Mouse (Mus musculus) induced T-regulatory cell, adult 2 months (primary cell): ENCODE data around the gene St14.
"Not testable (repeated sequence)": the region's sequence is repeated elsewhere in the genome, so short reads cannot be mapped to it uniquely, and the experiment has no call there.

ENCODE experiments used
- DNase-seq: peaks from one replicate; pipeline ENCODE4 v3.0.0-alpha.2; 2012; ENCODE audit warnings: low read depth

The St14 gene

DNA sequence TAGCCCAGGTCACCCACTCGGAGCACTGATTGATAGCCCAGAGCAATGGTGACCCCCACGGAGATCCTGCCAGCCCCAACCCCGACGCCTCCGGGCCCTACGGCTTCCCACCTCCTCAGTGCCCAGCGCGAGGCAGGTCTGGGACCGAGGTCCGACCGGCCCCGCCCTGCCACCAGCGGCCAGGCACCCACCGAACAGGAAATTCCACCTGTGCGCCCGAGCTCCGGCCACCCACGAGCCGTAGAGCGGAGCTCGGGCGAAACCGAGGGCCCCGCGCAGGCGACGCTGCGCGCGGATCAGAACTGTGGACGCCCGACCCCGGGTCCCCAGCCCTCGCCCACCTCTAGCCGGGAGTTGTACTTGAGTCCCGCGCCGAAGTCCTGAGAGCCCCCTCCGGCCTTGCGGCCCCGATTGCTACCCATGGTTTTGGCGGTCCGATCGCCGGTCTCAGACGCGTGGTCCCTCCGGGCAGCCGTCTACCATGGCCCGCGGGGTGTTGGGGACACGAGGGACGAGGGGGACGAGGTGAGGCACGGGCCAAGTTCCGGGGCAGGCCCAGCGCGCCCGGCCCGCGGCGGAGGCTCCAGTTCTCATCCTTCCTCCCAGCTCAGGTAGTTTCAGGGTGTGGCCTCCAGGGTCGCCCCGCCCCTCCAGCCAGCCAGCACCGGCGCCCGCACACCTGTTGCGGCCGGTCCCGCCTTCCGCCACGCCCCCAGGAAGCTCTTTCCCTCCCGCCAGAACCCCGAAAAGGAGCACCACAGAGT, at the start of gene St14:
Gene St14, minus strand, starts transcription at position 649 of the 764 bp plus-strand sequence.
- DNase-seq = peak; percentile 74

DNA sequence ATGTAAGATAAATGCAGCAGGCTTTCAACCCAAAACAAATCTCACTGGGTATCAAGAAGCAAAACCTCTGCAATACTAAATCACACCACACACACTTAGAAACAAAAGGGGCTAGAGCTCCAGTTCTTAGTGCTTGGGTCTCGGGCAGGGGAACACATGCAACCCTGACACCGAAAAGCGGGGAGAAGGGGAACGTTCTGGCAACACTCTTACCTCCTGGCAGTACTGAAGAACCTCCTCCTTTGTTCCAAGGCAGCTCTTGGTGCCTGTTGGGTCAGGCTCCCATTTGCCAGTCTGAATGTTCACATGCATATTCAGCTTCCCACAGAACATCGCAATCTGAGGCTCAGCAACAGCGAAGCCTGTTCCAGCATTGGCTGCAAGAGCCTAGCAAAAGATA, 46.0 kb upstream of the St14 start:
- DNase-seq = no peak

DNA sequence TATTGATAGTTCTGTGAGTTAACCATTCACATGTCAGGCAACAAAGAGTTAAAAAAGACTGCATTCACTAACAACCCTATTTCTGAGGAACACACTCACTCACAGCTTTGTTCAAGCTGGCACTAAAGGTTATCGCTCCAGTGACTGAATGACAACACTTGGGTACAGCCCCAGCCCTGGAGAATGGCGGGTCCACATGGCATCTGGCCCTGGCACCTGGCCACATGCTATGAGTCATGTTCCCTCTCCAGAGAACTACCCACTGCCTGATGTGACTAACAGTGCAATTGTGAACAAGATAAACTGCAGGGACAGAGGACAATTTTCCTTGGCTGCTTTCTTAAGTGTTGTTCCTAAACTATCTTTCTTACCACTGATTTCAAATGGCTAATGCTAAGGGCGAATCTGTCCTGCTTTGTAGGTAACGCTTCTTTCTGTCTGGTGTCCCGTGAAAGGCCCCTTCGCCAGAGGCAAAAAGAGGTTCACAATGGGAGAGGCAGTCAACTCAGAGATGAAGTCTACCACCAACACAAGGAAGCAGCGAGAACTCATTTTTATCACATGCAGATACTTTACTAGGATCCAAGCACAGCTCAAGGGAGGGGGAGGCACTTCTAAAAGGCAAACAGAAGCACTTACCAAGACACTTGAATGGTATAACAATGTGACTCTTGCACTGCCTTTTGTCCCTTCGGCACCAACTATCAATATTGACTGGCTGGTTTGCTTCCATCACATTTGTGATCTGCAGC, 44.9 kb upstream of the St14 start:
- no peak for DNase-seq

DNA sequence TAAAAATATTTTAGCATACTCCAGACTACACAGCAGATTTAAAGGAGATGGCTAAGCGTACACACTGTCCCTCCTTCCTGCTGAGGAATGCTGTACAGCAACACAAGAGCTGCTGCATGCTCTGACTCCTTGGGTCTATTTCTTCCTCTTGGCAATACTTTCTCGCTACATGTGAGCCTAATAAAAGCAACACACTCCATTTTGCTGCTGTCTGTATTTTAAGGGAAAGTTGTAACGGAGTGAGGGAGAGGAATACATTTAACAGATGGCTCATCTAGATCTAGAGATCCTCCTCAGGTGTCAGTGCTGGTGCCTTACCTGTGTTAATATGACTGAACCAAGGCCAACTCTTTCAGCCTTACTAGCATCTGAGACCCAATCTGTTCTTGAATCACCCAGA, 44.3 kb upstream of the St14 start:
- DNase-seq = no peak

DNA sequence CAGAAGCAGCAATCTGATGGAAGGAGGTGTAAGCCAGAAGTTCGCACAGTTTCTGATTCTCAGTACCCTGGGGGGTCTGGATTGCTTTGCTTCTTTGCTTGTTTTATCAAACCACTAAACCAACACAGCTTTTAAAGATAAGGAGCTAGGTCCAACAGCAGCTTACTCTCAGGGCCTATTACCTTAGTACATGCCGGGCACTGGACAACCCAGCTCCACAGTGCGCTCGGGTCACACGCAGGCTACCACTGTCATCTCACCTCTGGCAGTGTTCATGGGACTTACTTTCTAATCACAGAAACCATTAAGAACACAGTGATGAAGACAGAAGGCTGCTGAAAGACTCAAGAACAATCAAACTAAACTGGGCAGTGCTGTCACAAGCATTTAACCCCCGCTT, 43.7 kb upstream of the St14 start:
- DNase-seq = no peak

DNA sequence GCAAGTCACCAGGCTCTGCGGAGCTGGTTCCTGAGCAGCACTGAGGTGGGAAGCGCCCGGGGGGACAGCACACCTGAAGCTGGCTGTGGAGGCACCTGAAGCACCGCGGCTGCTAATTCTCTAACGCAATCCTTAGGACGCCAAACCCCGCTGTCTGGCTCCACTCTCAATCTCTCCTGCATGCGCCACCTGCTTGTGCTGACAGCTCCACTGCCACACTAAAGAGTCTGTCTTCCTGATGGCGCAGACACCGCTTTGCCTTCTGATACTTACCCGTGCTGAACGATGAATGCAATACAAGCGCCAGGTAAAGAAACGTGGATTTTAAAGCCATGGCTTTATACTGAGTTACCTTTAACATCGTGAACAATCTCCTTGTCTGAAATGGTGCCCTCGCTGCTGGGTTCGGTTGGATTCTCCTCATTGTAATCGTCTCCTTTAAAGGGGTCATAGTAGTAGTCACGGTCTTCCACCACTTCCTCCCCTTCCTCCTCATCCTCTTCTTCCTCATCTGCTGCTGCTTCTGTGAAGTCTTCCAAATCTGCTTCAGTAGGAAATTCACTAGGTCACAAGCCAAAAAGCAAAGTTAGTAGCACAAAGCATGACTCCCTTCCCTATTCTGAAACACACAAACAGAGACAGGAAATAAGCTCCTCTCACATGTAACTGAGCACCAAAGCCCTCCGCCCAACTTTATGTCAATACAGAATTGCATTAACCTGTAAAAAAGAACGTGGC, 36.9 kb upstream of the St14 start:
- no peak for DNase-seq

DNA sequence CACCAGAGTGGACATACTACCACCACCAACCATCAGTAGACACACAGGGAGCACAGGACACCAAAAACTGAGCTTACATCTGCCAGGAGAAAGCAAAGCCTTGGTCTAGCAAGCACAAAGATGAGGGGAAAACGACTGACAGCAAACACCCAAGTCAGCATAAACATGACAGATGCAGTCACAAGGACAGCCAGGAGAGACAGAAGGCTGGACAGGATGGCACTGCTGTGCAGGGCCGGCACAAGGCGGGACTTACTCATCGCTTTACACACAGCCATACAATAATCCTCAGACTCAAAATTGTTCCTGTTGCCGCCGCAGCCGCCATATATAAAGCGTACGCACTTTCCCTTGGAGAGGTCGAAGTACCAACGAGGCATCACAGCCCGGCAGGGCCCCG, 35.7 kb upstream of the St14 start:
- no peak for DNase-seq

DNA sequence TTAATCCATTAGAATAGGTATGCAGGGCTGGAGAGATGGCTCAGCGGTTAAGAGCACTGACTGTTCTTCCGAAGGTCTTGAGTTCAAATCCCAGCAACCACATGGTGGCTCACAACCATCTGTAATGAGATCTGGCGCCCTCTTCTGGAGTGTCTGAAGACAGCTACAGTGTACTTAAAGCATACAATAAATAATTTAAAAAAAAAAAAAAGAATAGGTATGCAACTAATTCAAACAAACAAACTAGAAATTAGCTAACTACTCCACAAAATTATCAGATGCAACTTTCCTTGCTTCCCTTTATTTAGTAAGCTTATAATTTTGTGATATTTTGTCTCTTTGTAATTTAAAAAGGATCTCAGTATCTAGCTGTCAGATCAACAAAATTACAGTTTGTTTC, 33.9 kb upstream of the St14 start:
- not testable (repeated sequence) for DNase-seq

DNA sequence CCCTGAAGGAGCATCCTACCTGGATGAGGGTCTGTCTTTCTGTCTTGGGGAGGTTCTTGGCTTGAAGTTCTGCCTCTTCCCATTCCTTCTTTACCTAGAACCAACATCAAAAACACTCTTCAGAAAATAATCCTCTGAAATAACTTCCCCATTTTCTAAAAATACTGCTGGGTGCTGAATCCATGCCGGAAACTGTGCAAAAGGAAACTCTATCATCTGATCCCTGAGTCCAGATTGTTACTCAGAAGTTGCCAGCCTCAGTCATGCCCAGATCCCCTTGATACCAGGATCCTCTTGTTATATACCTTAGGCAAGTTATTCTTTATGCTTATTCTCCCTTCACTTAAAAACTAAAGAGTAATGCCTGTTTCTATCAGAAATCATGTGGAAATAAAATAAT, 31.7 kb upstream of the St14 start:
- DNase-seq = no peak

DNA sequence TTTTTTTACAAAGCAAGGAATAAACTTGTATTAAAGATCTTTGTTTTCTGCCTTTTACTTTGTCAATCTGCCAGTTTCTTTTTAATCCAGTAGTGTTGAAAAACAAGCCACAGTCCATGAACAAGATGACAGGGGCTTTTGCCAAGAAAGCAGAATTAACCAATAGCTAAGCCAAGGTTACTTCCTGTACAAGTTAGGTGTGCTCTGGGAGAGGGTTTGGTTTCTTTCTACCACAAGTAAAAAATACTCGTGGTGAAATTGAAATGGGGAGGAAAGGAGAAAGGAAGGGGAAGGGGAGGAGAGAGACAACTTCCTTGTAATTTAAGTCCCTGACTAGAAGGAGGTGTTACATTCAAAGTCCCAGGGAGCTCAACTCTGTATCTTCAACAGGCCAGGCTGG, 31.3 kb upstream of the St14 start:
- no peak for DNase-seq

DNA sequence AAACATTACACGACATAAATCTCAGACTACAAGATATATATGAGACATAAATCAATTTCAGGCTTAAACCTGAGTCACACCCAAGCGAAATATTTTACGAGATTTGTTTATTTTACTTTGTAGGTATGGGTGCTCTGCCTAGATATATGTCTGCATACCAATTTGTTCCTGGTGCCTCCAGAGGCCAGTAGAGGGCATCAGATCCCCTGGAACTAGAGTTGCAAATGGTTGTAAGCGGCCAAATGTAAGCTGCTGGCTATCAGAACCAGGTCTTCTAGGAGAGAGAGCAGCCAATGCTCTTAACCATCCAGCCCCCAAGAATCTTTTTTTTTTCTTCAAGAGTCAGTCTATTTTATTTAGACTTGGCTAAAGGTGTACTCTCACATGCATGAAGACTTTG, 28.3 kb upstream of the St14 start:
- DNase-seq = peak; percentile 39

DNA sequence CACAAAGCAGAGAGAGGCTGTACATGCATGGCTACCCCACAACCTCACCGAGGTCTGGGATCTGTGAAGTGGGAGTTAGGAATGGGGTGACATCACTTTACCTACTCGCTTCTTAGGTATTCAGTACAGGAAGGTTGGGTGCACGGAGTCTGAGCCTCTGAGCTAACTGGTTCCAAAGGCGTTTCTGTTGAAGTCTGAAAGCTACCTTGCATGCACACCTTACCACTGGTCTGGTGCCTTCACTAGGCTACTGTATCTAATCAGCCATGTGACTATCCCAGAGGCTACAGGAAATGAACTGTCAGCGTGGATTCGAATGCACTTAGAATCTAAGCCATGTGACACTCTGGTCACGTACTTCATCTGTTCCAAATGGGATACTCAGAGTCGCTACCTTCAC, 24.9 kb upstream of the St14 start:
- DNase-seq = no peak

DNA sequence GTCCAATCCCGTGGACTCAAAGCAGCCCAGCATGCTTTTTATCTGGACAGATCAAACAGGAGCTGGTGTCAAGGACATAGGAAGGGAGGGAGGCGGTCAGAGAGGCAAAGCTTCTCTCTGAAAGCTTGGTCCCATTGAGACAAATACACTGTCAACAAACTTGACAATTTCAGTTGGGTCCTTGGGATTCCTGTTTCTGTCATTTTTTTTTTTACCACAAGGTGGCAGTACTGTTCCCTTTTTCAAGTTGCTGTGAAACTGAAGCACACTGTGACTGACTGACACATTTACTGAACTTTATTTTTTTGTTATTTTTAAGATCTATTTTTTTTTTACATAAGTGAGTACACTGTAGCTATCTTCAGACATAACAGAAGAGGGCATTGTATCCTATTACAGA, 19.4 kb upstream of the St14 start:
- DNase-seq = peak; percentile 82

DNA sequence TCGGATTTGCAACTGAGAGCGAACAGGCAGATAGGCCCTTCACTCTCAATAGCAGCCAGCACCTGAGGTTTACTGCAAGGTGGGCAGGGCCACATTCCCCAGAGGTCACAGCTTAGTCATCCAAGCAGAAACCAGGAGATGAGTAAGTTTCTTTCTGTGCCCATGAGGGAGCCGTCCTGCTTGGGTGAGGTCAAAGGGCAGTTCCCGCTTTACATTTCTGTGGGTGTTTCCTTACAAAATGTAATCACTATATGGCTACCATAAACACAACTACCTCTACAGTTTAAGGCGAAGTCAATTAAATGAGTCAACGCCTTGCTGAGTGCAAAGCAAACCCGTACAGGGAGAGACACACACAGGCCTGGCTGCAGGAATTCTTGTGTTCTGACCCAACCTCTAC, 16.5 kb upstream of the St14 start:
- no peak for DNase-seq

DNA sequence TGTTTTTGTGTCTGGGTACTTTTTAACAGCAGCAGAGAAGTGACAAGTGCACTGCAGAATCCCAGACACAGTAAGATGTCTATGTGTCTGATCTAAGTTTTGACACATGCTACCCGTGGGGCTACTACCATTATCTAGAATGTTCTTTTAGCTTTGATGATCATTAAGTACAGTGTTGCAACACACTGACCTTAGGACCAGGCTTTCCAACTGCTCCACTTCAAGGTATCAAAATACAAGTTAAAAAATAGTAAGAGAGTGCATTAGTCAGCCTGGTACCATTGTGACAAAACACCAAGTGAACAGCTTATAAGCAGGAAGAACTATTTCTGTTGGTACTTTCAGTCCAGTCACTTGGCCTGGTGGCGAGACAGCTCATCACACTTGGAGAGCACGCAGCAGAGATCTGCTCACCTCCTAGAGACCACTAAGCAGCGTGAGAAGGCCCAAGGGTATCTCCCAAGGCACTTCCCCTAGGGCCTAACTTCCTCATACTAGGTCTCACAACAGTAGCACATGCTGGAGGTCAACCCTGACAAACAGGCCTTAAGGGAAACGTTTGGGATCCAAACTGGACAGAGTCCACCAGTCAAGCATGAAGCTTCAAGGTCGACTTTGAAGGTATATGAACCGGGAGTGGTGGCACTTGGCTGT, 13.7 kb upstream of the St14 start:
- no peak for DNase-seq

DNA sequence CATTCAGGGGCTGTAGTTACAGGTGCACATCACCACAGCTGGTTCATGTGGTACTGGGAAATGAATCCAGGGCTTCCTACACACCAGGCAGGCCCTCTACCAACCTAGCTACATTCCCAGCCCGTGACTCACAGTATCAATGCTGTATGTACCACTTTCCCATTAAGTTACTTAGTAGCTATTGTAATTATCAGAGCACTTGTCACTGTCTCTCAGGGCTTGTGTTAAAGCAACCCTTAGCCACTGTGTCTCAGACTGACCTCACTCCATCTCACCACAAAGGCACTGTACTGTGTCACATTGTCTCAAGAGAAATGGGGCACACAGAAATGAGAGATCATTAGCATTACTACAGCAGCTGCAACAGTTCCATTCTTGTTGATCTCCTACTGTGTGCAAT, 11.3 kb upstream of the St14 start:
- DNase-seq = no peak

DNA sequence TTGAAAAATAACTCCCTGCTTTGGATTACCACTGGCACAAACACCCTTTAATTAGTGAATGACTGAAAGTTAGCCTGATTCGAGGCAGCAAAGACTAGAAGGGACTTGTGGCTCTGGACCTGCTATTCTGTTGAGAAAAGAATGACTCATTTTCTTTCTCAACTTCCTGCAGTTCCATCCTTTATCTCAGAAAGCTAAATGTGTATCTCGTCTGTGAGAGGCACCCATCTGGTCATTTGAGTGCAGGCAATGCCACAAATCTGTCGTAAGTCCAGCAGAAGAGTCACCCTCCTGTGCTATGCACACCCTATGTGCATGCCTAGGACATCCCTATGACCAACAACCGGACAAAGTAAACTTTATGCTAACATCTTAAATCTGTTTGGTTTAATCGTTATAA, 1.5 kb upstream of the St14 start:
- no peak for DNase-seq

DNA sequence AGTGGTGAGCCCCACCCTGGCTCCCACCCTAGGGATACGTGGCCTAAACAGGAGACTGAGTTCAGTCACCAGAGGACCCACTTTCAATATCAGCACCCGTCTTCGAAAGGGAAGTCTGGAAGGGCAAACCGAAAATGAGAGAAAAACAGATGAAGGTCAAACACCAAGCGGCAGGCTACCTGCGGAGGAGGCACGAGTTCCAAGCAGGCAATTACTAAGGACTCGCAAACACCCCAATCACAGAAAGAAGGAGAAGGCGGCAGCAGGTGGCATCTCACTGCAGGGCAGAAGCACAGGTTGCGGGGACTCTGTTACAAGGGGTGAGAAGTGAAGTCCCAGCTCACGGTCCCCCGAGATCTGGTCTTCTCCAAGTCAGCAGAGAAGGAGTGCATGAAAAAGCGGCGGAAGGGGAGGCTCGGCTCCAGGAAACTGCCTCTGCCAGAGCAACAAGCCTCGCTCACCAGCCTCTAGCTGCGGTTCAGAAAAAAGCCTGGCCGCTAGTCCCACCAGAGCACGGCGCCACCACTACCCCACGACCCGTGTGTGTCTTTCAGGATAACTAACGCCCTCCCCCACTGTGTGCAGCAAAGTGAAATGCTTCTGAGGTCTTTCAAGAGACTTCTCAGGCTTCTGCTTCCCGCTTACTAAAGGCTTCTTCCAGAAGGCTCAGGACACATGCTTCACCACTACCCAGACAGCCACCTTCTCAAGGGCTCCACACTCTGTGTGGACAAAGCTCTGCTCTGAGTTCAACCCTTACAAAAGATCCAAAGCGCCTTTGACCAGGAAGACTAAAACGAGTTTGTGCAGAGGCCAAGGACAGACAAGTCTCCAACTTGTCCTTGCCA, 1.1 kb downstream of the St14 start:
- peak; percentile 59 for DNase-seq

DNA sequence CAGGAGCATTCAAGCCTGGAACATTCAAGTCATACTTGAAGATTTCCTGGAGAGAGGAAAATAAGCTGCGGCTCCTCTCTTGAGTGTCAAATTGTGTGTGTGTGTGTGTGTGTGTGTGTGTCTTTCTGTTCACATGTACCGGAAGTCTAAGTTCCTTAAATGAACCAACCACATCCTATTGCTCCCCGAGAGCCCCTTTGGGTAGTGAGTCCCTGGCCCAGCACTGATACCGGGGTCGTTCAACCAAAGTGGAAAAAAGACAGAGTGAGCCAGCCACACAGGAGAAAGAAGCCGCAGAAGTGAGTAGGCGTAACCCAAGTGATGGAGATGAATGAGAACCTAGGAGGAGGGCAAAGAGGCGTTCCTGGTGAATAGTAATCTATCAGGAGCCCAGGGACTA, 1.7 kb downstream of the St14 start:
- peak; percentile 72 for DNase-seq

DNA sequence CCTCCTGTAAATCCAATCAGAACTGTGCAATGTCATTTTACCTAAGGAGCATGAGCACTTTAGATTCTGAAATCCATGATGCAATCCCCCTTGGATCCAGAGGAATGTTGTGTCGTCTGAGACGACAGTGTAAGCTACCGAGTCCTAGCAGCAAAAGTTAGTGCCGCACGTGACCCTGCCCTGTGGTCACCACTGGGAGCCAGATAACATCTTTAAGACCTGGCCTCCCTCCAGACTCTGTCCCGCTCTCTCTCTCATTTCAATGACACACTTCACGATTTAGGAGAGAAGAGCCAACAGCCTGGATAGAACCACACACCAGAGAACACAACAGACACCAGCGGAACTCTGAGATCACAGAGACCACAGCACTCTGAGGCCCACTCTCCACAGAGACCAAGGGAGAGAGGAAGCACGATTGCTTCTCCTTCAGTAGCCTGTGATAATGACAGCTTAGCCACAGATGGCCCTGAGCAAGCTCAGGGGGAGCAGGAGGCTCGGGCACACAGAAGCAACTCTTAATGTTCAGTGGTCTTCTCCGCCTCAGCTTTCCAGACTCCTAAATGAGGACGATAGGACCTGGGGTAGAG, 3.7 kb downstream of the St14 start:
- no peak for DNase-seq

DNA sequence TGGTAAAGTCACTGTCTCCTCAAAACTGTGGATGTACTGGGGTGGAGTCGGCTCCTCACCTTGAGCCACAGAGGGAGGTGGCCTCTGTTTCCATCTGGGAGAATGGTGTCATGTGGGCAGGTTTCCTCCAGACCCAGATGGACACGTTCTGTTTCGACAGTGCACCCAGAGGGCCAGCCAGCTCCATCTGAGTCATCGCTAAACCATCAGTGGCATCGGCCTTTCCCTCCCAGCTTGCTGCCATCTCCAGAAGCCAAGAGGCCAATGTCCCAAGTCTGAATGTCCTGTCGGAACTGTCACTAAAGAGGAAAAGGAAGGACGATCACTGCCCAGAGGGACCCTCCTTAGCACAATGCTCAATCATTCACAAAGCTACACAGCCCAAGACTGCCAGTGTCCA, 5.6 kb downstream of the St14 start:
- DNase-seq = no peak
